13 mouse cellular contexts compared by ENCODE assay signal in genomic region chr16:22405492-22405891, GRCm38 (mm10). TPM values are rescaled to one million over a fixed set of nuclear protein-coding genes. Genes with fewer than 3 reads are reported as not detected.
DNase-seq lines count a peak whose midpoint lies in the region; ATAC-seq and TF ChIP-seq lines count a peak whose summit lies in the region.
"Had no signal": no experiment of that assay in that cellular context is flagged by ENCODE, and none has a peak within 500 bp of the region (broad histone marks: within the 10 kb centered on the region; RNA-seq: fewer than 3 reads in every experiment).

No protein-coding gene starts in this region.

- no peaks in the 10 kb centered on the region for H3K9me3 ChIP-seq in lung, embryonic 15.5 days
- no peaks in the 10 kb centered on the region for H3K9me3 ChIP-seq in limb, embryonic 10.5 days (replicated peaks)
- H3K9me3 ChIP-seq: forebrain, embryonic 10.5 days had no signal

- peak; percentile 75 for ATAC-seq in lung, embryonic 15.5 days (ENCODE audit: borderline replicate concordance, extremely low read depth, low FRiP score, low TSS enrichment)

- peak overlapping the region; percentile 1; the same call in 1 of the 2 replicates for H3K27ac ChIP-seq in gastrocnemius, adult 2 months
- H3K27ac ChIP-seq in lung, embryonic 15.5 days: peak overlapping the region; percentile 68
- H3K27ac ChIP-seq in limb, embryonic 10.5 days: peak overlapping the region; percentile 21; the same call in 1 of the 2 replicates
- H3K27ac ChIP-seq: forebrain, embryonic 10.5 days; macrophage had no signal

- peaks cover 25% of the 10 kb centered on the region for H3K4me1 ChIP-seq in lung, embryonic 15.5 days
- peaks cover 7% of the 10 kb centered on the region for H3K4me1 ChIP-seq in limb, embryonic 10.5 days

- DNase-seq in gastrocnemius, adult 2 months: no peak
- DNase-seq in gastrocnemius, adult 8-10 months (ENCODE audit: low spot score in 2 of 2): no peak
- DNase-seq in lung, postnatal 25 days (ENCODE audit: low spot score): no peak
- peak; percentile 52 for DNase-seq in cerebellum, adult 9-10 months
- DNase-seq in limb, embryonic 10.5 days (ENCODE audit: low spot score): no peak
- no peak for DNase-seq in testis, postnatal 10 days (ENCODE audit: low spot score)
- no peak for DNase-seq in ovary, adult 18-20 months (ENCODE audit: low spot score)
- DNase-seq: adrenal gland, postnatal 36 days; gastrocnemius, postnatal 36 days; thymus, postnatal 4 days had no signal

- H3K4me2 ChIP-seq in lung, embryonic 15.5 days: peak overlapping the region; percentile 18; the same call in 1 of the 2 replicates

- no peaks in the 10 kb centered on the region for H3K27me3 ChIP-seq in lung, embryonic 15.5 days
- H3K27me3 ChIP-seq in limb, embryonic 10.5 days (ENCODE audit: low read depth, poor library complexity, severe bottlenecking): no peaks in the 10 kb centered on the region

- intact Hi-C loops in gastrocnemius, adult 2 months (cut with DNase I): no loop called here

- WGBS in lung, embryonic 15.5 days: 27% methylated on average over 10 of the region's 10 CpGs
- WGBS in limb, embryonic 10.5 days: 76% methylated on average over 10 of the region's 10 CpGs

- H3K9ac ChIP-seq in lung, embryonic 15.5 days: no peak overlapping the region

- TF ChIP-seq CTCF in gastrocnemius, adult 2 months (IDR thresholded peaks at IDR 0.05): no peak

- no peak overlapping the region for H3K4me3 ChIP-seq in gastrocnemius, adult 2 months
- no peak overlapping the region for H3K4me3 ChIP-seq in lung, embryonic 15.5 days
- no peak overlapping the region for H3K4me3 ChIP-seq in limb, embryonic 10.5 days
- H3K4me3 ChIP-seq: forebrain, embryonic 10.5 days had no signal

- H3K36me3 ChIP-seq in lung, embryonic 15.5 days: peaks cover 20% of the 10 kb centered on the region
- H3K36me3 ChIP-seq in limb, embryonic 10.5 days: peaks cover 88% of the 10 kb centered on the region

RNA-seq across cellular contexts. Expression of gene Etv5, which starts 34.0 kb away (rescaled TPM):
- 1 to 10 TPM; 7.1 to 7.5 TPM for total RNA-seq in gastrocnemius, adult 2 months (2021)
- total RNA-seq in gastrocnemius, adult 8-10 months (2022): 1 to 10 TPM; 5.4 to 7.1 (median 6.3) TPM
- 167 TPM in 2 replicates for polyA plus RNA-seq in lung, embryonic 15.5 days (2015; fragmentation: Nextera tagmentation; extraction: Ambion mirVana)
- polyA plus RNA-seq in limb, embryonic 10.5 days (2016; fragmentation: Nextera tagmentation; extraction: Ambion mirVana): 66.8 and 74.3 TPM in 2 replicates

Comparison
In these comparisons a context has a peak if more than half of its experiments do, and no peak if none do; other contexts are left out.
1. H3K27ac ChIP-seq: peak in every context shown above with its lines; median percentile 68 in lung, embryonic 15.5 days; 21 in limb, embryonic 10.5 days; 1 in gastrocnemius, adult 2 months.